Mouse (Mus musculus) neural tube, embryonic 13.5 days (tissue): Measurements from ENCODE around the gene Pepd. TPM values are rescaled to one million over a fixed set of nuclear protein-coding genes. Genes with fewer than 3 reads are reported as not detected.

Source experiments
- ATAC-seq: fragments of 200-750 bp; cut with Nextera tagmentation; 2 replicates; pipeline ENCODE4 v1.8.0; 2017; ENCODE audit warnings: low read depth, mild to moderate bottlenecking, moderate TSS enrichment, moderate library complexity
- H3K27ac ChIP-seq: fragments of 300-500 bp; sonication (generic); replicated peaks from 2 replicates; pipeline ENCODE4 v1.5.1; 2015; ENCODE audit warnings: moderate library complexity, mild to moderate bottlenecking, inconsistent platforms
- H3K27me3 ChIP-seq: fragments of 300-500 bp; sonication (generic); 2 replicates; pipeline ENCODE4 v1.6.1; 2015; ENCODE audit warnings: mild to moderate bottlenecking, inconsistent platforms
- H3K36me3 ChIP-seq: fragments of 300-500 bp; sonication (generic); 2 replicates; pipeline ENCODE4 v1.6.1; 2015; ENCODE audit warnings: mild to moderate bottlenecking, inconsistent platforms
- H3K4me1 ChIP-seq: fragments of 300-500 bp; sonication (generic); replicated peaks from 2 replicates; pipeline ENCODE4 v1.6.1; 2015; ENCODE audit warnings: inconsistent platforms
- H3K4me2 ChIP-seq: fragments of 300-500 bp; sonication (generic); 2 replicates; pipeline ENCODE4 v1.6.1; 2015; ENCODE audit warnings: inconsistent platforms, mild to moderate bottlenecking, moderate library complexity
- H3K4me3 ChIP-seq: fragments of 300-500 bp; sonication (generic); 2 replicates; pipeline ENCODE4 v1.5.1; 2015; ENCODE audit warnings: mild to moderate bottlenecking, inconsistent platforms
- H3K9ac ChIP-seq: fragments of 300-500 bp; sonication (generic); 2 replicates; pipeline ENCODE4 v1.6.1; 2015; ENCODE audit warnings: moderate library complexity, mild to moderate bottlenecking, inconsistent platforms
- H3K9me3 ChIP-seq: fragments of 300-500 bp; sonication (generic); 2 replicates; pipeline ENCODE4 v1.6.1; 2016; ENCODE audit warnings: inconsistent platforms
- WGBS: fragments of 180-500 bp; shearing (Covaris S2); methylation state at CpG from one replicate; pipeline ENCODE4 v1.1.7; 2015; 5-methylcytosine and 5-hydroxymethylcytosine counted together
- polyA plus RNA-seq: library from polyadenylated mRNA; unstranded; fragments of >200 nt; fragmentation: Nextera tagmentation; extraction: Ambion mirVana; gene quantifications from 2 replicates; pipeline ENCODE4 v1.2.1, GENCODE M21; 2015

Gene Pepd
- 59.8 and 64.8 TPM in 2 replicates for polyA plus RNA-seq

DNA sequence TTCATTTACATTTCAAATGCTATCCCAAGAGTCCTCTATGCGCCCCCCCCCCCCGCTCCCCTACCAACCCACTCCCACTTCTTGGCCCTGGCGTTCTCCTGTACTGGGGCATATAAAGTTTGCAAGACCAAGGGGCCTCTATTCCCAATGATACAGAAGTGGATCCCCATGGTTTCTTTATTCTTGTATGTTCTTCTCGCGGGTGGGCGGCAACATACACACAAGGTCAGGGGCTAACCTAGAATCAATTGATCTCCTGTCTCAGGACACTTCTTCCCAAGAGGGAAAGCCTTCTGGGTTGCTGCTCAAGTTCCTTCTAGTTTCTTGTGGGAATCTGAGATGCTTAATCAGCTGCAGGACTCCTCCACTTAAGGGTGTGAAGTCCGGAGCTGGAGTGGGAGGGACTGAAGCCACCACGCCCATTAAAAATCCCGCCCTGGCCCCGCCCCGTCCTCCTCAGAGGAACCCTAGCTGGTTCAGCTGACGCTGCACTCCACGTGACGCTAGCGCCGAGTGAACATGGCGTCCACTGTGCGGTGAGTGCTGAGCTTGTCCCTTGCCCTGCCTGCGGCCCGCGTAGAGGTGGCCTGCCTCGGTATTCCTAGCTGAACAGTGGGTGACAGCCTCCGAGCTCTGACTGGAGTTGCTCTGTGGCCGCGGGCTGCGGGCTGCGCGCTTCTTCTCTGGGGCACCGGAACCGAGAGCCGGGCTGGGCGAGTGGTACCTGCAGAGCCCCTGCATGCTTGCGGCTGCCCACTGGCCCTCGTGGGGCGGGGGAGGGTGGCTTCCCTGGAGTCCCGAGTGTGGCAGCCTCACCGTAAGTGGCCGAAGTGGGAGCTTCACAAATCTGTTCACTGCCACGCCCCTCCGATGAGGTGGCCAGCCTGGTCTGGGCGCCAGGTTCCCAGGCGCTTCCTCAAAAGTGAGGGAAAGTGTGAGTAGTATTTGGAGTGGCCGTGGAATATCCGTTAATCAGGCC is at the start of gene Pepd:
Pepd (plus strand) TSS at position 461 of the 979 bp plus-strand sequence.
- Histone ChIP-seq H3K9ac (peak within 1 kb of the TSS; percentile 80), H3K4me1 (peaks cover 42% of the 10 kb centered on the region), H3K9me3 (no peaks in the 10 kb centered on the region; the same call in 1 of the 2 replicates), H3K4me3 (peak within 1 kb of the TSS; percentile 69), H3K36me3 (no peaks in the 10 kb centered on the region), H3K4me2 (peak within 1 kb of the TSS; percentile 92), H3K27me3 (0 out of 2 replicates have a peak, but pooled peaks cover 2% of the 10 kb centered on the region), H3K27ac (no peak within 1 kb of the TSS)
- 5% methylated on average over 44 of the region's 44 CpGs for WGBS
- ATAC-seq, result peak; percentile 91

DNA sequence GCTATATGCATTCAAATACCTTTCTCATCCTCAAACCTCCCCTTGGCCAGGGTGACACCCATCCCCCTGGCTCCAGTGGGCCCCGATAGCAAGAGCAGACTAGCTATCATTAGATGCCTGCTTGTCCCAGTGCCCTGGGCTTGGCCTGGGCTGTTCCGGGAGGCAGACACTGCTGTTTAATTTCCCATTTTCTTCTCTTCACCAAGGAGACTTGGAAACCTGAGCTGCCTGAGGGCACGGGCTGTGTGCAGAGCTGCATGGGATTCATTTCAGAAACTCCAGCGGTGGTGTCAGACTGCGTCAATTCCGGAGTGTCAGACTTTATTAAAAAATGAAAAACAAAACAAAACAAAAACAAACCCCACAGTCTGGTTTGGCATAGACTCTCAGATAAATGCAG is 44.9 kb upstream of the Pepd start:
- Histone ChIP-seq H3K36me3 (no peaks in the 10 kb centered on the region), H3K9me3 (no peaks in the 10 kb centered on the region), H3K27ac (no peak overlapping the region), H3K27me3 (no peaks in the 10 kb centered on the region), H3K4me1 (peaks cover 22% of the 10 kb centered on the region), H3K4me3 (no peak overlapping the region), H3K9ac (no peak overlapping the region), H3K4me2 (no peak overlapping the region)
- 66% methylated on average over 6 of the region's 6 CpGs for WGBS
- ATAC-seq, result no peak

DNA sequence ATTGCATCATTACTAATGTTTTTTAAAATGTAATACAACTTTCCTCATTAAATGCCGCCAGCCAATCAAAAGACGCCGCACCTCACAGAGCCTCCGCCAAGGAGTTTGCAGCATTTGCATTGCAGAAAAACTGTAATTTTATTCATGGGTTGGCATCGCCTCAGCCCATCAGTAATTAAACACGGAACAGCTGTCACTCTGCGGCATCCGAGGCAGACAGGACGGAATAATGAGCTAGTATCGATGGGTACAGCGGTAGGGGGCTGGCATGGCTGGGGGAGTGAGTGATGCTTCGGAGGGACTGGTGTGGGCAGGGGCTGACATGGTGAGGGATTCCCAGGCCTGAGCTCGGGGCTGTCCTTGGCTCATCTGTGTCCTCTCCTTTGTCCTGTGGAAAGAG is 42.5 kb upstream of the Pepd start:
- Histone ChIP-seq H3K27ac (peak overlapping the region; percentile 81), H3K4me2 (peak overlapping the region; percentile 28), H3K9me3 (no peaks in the 10 kb centered on the region), H3K4me1 (peaks cover 22% of the 10 kb centered on the region), H3K9ac (peak overlapping the region; percentile 43; the same call in 1 of the 2 replicates), H3K36me3 (no peaks in the 10 kb centered on the region), H3K4me3 (no peak overlapping the region), H3K27me3 (no peaks in the 10 kb centered on the region)
- 34% methylated on average over 13 of the region's 13 CpGs for WGBS
- peak; percentile 89 for ATAC-seq

DNA sequence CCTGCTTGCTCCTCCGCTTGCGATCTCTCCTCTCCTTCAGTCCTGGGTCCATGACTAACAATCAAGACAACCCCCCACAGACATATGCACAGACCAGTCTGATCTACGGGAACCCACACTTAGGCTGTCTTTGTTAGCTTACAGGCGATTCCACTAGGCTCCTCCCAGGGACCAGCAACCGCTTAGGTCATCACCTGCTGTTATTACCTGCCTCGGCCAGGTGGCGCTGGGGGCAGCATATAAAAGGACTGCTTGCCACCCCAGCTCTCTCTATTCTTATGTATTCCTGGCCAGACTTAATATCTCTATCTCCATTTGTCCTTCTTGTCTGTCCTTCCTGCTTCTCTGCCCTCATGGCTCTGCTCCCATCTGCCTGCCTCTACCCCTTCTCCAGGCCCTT is 35.4 kb upstream of the Pepd start:
- no peaks in the 10 kb centered on the region for H3K9me3 ChIP-seq
- no peak overlapping the region for H3K4me3 ChIP-seq
- H3K27ac ChIP-seq, result no peak overlapping the region
- no peaks in the 10 kb centered on the region for H3K4me1 ChIP-seq
- no peaks in the 10 kb centered on the region for H3K36me3 ChIP-seq
- H3K4me2 ChIP-seq, result no peak overlapping the region
- H3K27me3 ChIP-seq, result no peaks in the 10 kb centered on the region
- no peak overlapping the region for H3K9ac ChIP-seq
- ATAC-seq, result no peak
- WGBS, result 73% methylated on average over 7 of the region's 7 CpGs

DNA sequence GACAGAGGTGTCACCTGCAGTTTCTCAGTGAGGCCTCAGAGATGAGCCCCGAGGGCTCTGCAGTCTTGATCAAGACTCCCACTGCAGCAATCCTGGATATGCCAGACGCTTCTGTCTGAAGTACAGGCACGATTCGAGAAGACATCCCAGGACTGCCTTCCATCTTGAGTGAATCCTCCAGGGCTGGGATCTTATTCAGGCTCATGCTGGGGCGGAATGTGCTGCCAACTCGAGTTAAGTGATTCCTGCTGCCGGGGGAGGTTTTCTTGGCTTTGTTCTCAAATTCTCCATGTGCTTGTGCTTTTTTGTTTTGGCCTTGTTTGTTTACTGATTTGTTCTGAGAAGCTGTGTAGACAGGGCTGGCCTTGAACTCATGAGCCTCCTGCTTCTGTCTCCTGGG is 34.4 kb upstream of the Pepd start:
- Histone ChIP-seq H3K36me3 (no peaks in the 10 kb centered on the region), H3K27me3 (no peaks in the 10 kb centered on the region), H3K9ac (no peak overlapping the region), H3K4me2 (no peak overlapping the region), H3K4me1 (no peaks in the 10 kb centered on the region), H3K4me3 (no peak overlapping the region), H3K9me3 (no peaks in the 10 kb centered on the region), H3K27ac (no peak overlapping the region)
- no peak for ATAC-seq
- WGBS, result 65% methylated on average over 7 of the region's 7 CpGs

DNA sequence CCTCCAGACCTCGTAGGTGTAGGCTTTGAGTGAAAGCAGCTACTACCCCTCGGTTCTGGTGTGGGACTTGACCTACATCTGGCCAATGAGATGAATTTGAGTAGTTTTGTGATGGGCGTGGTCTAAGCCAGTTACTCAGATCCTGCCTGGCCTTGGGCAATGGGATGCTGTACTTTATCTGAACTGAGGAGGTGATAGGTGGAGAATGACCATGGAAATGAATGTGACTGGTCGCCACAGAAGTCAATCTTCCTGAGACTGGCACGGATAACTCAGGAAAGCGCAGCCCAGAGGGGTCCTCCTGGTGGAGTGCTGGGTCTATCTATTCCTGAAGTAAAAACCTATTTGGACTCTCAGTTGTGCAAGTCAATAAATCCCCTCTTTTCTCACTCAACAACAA is 23.7 kb upstream of the Pepd start:
- no peaks in the 10 kb centered on the region for H3K36me3 ChIP-seq
- H3K27me3 ChIP-seq, result no peaks in the 10 kb centered on the region
- WGBS, result 72% methylated on average over 6 of the region's 6 CpGs
- no peak overlapping the region for H3K4me2 ChIP-seq
- no peak overlapping the region for H3K27ac ChIP-seq
- no peak overlapping the region for H3K4me3 ChIP-seq
- no peak for ATAC-seq
- no peaks in the 10 kb centered on the region for H3K4me1 ChIP-seq
- no peak overlapping the region for H3K9ac ChIP-seq
- H3K9me3 ChIP-seq, result no peaks in the 10 kb centered on the region

DNA sequence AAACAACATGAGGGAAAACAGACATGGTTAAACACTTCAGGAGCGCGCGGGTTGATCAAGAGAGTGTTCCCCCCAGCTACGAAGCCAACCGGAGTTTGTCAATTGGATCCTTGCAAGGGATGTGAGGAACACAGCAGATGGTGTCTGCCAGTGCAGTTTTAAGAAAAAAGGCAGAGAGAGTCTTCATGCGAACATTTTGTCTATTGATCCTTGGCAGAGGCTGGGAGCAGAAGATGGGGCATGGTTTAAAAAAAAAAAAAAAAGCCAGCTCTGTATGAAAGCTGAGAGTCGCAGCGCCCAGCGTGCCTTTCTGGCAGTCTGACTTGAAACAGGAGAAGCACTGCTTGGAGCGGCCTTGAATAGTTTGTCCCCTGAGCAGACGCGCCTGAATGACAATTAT is 23.3 kb upstream of the Pepd start:
- Histone ChIP-seq H3K9ac (no peak overlapping the region), H3K4me1 (no peaks in the 10 kb centered on the region), H3K9me3 (no peaks in the 10 kb centered on the region), H3K36me3 (no peaks in the 10 kb centered on the region), H3K4me3 (no peak overlapping the region), H3K27me3 (no peaks in the 10 kb centered on the region), H3K4me2 (no peak overlapping the region), H3K27ac (no peak overlapping the region)
- 59% methylated on average over 12 of the region's 12 CpGs for WGBS
- ATAC-seq, result no peak

DNA sequence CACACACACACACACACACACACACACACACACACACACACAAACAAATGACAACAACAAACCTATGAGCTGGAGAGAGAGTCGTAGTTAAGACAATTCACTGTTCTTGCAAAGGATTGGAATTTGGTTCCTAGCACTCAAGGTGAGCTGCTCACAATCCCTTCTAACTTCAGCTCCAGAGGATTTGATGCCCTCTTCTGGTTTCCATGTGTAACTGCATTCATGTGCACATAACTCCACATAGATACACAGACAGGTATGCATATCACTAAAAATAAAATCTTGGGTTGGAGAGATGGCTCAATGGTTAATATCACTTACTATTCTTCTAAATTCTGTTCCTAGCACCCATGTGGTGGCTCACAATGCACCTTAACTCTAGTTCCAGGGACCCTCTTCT is 19.3 kb upstream of the Pepd start:
- Histone ChIP-seq H3K4me1 (peaks cover 13% of the 10 kb centered on the region), H3K9ac (no peak overlapping the region), H3K36me3 (no peaks in the 10 kb centered on the region), H3K4me2 (no peak overlapping the region), H3K9me3 (no peaks in the 10 kb centered on the region), H3K27me3 (no peaks in the 10 kb centered on the region), H3K4me3 (no peak overlapping the region), H3K27ac (no peak overlapping the region)
- 100% methylated on average over 1 of the region's 1 CpGs for WGBS
- ATAC-seq, result no peak

DNA sequence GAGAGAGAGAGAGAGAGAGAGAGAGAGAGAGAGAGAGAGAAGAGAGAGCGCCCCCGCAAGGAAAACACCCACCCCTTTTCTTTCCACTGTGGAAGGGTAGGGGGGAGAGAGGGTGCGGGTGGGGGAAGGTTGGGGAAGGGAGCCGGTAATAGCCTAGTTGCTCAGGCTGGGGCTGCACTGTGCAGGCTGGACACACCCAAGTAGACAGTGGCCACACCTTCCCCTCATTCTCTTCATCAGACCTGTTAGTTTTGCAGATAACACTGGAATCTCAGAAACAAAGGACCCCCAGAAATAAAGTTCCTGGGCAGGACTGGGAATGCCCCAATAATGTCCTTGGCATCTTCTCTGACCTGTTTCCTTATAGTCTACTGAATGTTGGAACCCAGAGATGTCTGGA is 15.7 kb upstream of the Pepd start:
- H3K36me3 ChIP-seq, result no peaks in the 10 kb centered on the region
- H3K9ac ChIP-seq, result no peak overlapping the region
- ATAC-seq, result no peak
- 78% methylated on average over 4 of the region's 4 CpGs for WGBS
- no peak overlapping the region for H3K27ac ChIP-seq
- H3K4me3 ChIP-seq, result no peak overlapping the region
- H3K4me2 ChIP-seq, result no peak overlapping the region
- H3K4me1 ChIP-seq, result peaks cover 14% of the 10 kb centered on the region
- H3K9me3 ChIP-seq, result no peaks in the 10 kb centered on the region
- no peaks in the 10 kb centered on the region for H3K27me3 ChIP-seq

DNA sequence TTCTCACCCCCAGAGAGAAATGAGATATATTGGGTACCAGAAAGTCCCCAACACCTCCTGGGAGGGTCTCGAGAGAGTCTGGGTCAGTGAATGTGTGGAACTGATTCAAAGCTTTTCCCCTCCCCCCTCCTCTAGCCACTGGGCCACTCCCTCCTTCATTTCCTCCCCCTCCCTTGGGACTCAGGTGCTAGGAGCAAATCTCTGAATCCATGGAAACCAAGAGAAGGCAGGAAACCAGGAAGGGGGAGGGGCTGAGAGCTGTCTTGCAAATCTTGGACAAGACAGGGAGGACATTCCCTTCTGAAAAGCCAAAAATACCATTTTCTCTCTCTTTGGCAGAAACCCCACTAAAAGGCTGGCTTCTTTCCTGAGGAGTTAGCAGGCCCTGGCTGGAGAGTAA is 15.1 kb upstream of the Pepd start:
- Histone ChIP-seq H3K4me2 (no peak overlapping the region), H3K36me3 (no peaks in the 10 kb centered on the region), H3K27me3 (no peaks in the 10 kb centered on the region), H3K4me3 (no peak overlapping the region), H3K9me3 (no peaks in the 10 kb centered on the region), H3K4me1 (peaks cover 14% of the 10 kb centered on the region), H3K9ac (no peak overlapping the region), H3K27ac (no peak overlapping the region)
- ATAC-seq, result no peak
- 8% methylated on average over 1 of the region's 1 CpGs for WGBS

DNA sequence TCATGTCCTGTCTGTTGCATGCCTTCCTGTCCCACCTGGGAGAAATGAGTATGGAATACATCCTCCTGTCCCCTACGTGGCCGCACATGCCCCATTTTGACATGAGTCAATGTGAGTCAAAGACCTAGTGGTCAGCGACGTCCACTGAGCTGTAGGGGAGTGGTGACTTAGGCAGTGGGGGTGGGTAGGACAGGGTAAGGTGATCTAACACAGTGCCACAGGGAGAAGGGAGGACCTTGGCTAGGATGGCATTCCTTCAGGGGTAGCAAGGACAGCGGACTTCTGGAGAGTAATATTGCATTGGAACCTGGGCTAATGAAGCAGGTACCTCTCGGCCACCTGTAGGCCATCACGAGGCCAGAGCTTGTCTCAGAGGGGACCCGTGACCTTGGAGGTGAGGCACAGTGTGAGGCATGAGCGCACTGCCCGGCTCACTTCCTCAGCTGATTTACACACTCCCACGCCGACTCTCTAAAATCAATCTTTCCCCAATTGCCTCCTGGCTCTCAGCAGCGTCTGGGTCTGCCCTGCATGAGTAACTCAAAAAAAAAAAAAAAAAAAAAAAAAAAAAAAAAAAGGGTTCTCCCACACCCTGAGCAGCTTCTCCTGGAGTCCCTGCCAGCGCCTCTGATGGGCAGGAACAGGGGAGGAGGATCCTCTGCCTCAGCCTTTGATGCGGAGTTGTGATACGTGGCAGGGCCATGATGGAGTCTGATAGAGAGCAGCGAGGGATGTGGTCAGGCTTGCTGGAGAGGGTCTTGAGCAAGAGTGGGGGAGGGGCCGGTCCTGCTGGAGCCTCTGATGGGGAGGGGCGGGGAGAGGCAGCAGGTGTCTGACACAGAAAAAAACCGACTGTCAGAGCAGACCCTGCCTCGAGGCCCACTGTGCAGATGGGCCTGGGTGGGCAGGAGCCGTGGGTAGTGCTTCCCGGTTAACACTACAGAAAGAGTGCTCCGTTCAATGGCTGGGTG is 1.8 kb upstream of the Pepd start:
- no peak; the same call in 1 of the 2 replicates for ATAC-seq
- WGBS, result 25% methylated on average over 24 of the region's 24 CpGs
- Histone ChIP-seq H3K4me1 (peaks cover 42% of the 10 kb centered on the region), H3K27ac (0 out of 2 replicates have a peak overlapping the region, but pooled peaks have one; percentile 28), H3K36me3 (no peaks in the 10 kb centered on the region), H3K27me3 (0 out of 2 replicates have a peak, but pooled peaks cover 2% of the 10 kb centered on the region), H3K9ac (no peak overlapping the region), H3K4me3 (no peak overlapping the region), H3K9me3 (no peaks in the 10 kb centered on the region; the same call in 1 of the 2 replicates), H3K4me2 (peak overlapping the region; percentile 16; the same call in 1 of the 2 replicates)

DNA sequence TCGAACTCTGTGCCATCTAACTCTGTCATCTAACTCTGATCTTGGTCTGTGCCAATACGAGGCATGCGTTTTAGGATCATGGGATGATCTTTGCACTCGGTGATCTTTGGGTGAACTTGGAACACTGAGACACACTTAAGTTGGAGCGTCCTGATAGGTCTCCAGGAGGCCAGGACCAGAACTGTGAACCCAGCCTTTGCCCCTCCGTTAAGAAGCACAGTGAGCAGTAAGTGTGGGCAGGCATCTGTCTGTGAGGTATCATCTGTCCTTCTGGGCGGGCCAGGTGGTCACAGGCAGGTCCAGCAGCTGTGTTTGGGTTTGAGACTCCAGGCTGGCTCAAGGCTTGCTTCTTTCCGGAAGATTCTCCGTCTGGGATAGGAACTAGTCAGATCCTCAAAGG is 1.8 kb downstream of the Pepd start:
- Histone ChIP-seq H3K4me2 (no peak overlapping the region), H3K4me1 (peaks cover 41% of the 10 kb centered on the region), H3K4me3 (no peak overlapping the region), H3K27me3 (0 out of 2 replicates have a peak, but pooled peaks cover 2% of the 10 kb centered on the region), H3K36me3 (no peaks in the 10 kb centered on the region), H3K9me3 (no peaks in the 10 kb centered on the region), H3K9ac (no peak overlapping the region), H3K27ac (no peak overlapping the region)
- 93% methylated on average over 9 of the region's 9 CpGs for WGBS
- no peak for ATAC-seq
